Mouse (Mus musculus) mouse trophoblast stem cell (cell line): ENCODE data around the gene Tanc2.

Experiments
- in situ Hi-C, 2 experiments: fragments of 300-500 bp; cut with MseI, MboI; formaldehyde crosslinking; loops; 2 replicates in 1 of 2; 3 replicates in 1 of 2; pipeline ENCODE4 v1.15.1; 2025

The Tanc2 gene

DNA sequence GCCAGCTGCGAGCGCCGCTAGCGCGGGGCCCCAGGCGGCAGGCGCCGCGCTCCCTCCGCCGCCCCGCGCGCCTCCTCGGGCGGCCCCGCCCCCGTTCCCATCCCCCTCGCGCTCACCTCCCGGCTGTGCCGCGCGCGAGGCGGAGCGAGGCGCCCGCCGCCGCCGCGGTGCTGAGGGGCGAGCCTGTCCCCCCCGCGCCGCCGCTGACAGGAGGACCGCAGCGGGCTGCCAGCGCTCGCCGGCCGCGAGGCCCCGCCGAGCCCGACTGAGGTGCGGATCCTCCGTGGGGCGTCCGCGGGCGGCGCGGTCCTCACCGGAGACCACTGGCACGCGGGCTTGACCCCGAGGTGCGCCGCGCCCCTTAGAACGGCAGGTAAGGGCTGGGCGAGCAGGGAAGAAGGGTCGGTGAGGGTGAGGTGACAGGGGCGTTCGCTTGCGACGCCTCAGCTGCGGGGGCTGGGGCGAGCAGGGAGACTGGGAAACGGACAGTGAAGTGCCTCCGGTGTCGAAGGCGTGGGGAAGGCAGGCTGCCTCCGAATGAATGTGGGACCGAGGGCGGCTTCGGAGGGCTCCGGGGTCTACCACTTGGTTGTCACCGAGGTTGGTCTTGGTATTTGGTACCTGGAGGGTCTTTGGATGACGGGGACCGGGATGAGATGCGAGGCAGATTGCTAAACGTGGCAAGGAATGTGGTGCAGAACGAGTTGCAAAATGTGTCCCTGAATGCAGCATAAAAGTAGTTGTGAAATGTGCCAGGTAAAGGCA is at the start of gene Tanc2:
Tanc2 (plus strand) TSS at position 110 of the 765 bp plus-strand sequence.
- in situ Hi-C loops, result loop anchor here (5.0 to 10.0 kb wide), 3 partner anchors 228 to 325 kb away; no protein-coding TSS in a partner anchor

DNA sequence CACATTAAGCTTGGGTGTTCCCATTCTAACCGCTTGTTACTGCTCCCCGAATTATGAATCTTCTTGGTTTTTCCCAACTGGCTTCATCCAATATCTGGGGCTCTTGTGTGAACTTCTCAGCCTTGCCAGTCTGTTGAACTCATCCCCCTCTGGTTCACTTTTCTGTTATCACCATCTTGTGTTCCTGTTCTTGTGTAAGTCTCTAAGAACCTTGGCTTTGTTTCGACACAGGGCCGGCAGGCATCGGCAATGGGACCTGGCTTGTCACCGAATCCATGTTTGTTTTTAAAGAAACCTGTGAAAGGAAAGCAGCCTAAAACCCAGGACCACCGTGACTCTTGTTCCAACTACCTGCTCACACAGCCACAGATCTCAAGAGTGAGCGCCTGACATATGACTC is 49.0 kb upstream of the Tanc2 start:
- in situ Hi-C loops, result no loop called here

DNA sequence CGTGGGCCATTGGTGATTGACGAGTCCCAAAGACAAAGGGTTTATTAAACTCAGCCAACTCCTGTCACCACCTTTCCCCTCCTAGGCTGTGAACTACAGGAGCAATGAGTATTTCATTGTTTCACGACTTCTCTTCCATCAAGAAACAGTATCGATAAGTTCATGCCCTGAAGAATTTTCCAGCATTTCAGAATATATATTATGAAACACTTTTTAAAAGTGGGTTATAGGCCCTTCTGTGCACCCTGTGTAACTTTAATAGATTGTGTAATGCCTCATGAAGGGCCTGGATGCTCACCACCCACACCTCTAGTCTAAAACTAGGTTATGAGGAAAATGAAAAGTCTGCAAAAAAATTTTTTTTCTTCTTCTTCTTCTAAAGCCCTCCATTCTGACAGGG is 48.4 kb upstream of the Tanc2 start:
- in situ Hi-C loops, result no loop called here

DNA sequence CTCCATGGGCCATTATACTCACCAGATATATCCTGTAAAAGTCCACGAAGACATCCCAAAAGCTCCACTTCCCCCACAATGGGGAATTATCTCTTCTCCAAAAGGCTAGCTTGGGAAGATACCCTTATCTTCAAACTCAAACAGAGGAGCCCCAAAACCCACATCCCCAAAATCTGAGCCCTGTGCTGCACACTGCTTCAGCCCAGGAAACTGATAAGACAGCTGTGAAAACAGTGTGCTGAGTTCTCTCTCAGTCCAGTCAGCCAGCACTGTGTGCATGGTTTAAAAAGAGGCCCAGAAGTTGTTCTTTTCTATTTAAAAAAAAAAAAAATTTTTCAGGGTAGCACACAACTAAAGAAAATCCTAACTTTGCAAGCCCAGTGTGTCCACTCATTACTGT is 47.7 kb upstream of the Tanc2 start:
- in situ Hi-C loops, result no loop called here

DNA sequence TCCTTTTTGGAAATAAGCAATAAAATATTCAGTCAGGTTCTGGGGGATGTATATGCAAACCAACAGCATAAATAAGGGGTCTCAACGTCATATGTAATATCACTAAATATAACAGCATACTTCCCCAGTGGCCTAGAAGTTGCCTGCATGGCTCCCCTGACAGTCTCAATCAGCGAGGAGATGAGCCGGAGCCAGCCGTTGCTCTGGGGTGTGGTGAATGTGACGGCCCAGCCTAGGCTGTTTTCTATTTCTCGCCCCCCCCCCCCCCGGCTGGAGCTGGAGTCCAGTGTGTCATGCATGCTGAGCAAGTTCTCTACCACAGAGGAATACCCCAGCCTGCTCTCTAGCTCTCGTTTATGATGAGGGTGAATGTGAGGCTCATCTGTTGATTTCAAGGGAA is 44.0 kb upstream of the Tanc2 start:
- in situ Hi-C loops, result no loop called here

DNA sequence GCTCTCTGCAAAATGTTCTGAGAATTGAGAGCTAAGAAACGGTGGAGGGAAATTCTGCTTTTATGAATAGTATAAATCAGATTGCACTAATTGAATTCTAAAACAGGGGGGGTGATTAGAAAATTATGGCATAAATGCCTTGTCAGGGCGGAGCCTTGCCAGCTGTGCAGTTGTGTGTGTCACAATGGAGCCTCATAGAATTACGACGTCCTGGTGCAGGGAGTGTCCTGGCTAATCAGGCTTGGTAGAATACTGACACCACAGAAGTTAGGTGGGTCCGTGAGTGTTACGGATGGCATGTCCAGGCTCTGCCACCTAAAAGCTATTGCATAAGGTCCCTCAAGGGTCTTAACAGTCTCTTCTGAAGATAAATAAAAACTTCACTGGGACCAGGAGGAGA is 43.4 kb upstream of the Tanc2 start:
- in situ Hi-C loops, result no loop called here

DNA sequence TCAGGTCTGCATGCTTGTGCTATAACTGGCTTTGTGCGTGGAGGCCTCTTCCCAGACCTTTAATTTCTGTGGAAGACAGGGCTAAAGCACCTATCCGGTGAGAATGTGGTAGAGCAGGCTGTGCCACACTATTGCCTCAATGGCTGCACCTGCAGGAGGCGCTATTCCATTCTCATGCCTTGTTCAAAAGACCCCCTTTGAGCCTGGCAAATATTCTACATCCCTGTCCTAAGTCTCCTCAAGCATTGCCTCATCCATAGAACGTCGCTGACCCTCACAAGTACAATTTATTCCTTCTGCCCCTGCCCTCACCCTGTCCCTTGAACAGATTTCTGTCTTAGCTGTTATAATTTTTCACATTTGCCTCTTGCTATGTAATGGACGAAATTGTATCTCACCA is 41.4 kb upstream of the Tanc2 start:
- in situ Hi-C loops, result no loop called here

DNA sequence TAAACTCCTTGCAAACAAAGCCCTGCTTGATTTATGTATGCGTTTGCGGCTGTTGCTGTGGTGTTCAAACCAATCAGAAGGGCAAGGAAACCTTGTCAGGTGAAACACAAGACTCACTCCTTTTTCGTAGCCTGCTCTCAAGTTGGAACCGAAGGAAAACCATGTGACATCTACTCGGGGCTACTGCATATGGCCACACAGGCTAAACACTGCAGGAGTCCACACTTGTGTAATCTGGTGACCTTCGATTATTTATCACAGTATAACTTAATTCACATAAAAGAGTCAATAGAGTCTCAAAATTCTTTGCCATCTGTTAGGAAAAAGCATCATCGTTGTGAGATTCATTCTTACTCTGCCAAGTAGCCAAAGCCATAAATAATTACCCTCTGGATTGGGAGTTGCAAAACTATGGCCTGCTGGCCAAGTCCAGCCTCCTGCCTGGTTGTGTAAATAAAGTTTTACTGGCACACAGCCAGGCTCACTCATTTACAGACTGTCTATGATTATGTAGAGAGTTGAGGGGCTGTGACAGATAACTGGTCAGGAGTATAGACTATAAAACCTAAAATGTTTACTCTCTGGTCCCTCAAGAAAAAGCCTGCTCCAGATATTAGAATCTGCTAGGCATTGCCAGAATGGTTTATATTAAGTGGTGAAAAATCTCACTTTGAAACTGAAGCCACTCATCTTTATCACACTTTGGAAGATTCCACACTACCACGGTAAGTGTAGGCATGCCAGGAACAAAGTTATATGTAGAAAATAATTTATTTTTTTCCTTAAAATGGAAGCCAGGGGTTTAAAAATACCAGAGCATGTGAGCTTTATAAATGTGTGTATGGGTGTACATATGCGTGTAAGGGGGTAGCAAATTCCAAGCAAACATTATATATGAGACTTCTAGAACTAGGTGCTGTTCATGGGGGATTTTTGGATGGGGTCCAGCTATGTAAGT is 40.3 kb upstream of the Tanc2 start:
- in situ Hi-C loops, result no loop called here

DNA sequence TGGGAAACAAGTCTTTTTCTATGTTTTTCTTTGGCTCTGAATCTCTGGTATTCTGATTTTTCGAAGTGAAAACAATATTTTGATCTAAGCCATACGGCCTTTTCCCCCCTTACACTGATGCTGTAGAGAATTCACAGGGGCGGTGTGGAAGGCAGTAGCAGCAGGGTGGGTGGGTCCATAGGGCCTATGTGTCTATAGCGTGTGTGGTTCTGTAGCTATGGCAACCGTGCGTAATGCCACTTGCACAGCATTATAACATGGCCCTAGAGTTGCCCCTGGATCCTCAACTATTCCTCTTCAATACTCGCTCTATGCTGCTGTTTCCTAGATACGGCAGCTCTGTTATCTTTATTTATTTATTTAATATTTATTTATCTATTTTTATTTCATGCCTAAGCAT is 32.5 kb upstream of the Tanc2 start:
- in situ Hi-C loops, result no loop called here

DNA sequence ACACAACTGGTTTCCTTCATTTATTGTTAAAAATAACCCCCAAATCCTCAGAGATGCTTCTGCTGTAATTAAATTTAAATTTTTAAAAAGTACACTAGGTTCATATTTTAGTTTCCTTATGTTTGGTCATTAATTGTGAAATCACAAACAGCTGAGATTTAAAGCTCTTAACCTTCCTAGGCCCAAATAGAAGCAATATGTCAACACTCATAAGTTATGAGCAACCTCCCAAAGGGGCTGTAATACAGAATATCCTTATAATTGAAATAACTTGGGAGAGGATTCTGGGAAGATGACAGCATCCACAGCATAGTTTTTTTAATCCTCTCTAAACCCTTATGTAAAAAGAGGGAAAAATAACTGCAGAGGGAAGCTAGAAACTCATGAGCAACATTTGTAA is 31.7 kb upstream of the Tanc2 start:
- in situ Hi-C loops, result no loop called here

DNA sequence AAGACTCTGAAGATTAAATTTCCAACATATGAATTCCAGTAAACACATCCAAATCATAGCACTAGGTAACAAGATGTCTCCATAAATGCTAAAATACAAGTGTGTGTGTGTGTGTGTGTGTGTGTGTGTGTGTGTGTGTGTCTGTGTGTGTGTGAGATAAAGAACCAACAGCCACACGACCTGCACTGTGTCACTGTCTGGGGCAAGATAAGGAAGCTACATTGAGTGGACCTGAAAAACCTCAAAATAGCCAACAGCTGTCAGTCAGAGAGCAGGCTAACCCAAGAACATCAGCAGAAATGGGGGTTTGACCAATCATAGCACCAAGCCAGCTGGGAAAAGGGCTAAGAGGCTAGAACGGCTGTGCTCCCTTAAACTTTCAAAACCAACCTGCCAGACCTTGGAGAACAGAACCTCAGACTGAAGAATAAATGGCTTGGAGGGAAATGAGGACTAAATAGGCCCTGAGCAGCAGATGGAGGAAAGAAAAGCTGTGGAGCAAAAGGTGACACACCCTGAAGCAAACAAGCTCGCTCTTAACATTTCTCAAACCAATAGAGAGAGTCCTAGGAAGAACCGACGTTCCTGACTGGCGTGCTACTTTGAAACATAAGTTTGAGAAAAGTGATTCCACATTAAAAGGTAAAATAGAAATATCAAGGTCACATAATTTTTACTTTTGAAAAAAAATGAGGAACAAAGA is 30.8 kb upstream of the Tanc2 start:
- in situ Hi-C loops, result no loop called here

DNA sequence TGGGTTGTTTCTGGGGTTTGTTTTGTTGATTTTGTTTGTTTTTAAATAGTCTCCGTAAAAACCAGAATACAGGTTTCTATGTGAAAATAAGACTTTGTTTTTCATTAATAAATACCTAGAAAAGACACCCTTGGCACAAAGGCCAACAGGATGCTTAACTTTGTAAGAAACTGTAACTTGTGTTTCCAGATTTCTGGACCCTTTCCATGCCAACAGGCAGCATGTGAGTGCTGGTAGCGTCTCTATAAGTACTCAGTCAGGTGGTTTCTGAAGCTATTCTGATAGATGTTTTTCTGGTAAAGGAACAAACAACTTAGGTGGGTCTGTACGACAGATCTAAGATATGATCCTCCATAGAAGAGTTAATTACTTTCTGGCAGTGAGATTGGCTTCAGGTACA is 26.2 kb upstream of the Tanc2 start:
- in situ Hi-C loops, result no loop called here

DNA sequence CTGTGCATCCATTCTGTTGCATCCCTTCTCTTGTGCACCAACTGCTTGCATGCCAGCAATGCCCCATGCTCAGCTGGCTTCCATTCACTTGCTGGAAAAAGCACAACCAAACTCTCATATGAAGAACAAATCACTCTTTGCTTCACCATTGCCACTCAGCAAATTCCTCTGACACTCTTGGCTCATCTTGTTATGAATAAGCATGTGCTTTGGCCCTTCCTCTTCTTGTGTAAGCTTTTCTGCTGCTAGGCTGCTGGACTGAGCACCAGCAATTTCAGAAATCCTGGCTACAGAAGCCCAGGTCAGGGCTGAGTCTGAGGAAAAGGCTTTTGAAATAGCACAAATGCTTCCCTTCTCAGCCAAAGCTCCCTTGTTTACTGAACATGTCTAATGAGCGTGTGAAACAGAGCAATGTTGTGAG is 22.6 kb upstream of the Tanc2 start:
- in situ Hi-C loops, result no loop called here

DNA sequence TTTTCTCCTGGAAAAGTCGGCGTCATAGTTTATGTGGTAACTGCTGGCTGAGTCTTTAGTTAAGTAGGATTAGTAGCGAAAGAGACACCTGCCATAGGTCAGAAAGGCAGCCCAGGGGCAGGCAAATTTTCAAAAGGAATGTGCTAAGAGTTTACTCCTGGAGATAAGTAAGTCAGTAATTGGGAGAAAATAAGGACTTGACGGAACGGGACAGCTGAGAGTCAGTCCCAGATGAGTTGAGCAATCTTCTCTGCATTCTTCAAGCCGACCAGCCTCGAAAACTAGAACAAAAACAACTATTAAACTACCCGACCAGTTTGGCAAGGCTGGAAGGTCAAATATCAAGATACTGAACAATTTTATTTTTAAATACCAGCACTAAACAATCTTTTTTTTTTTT is 17.8 kb upstream of the Tanc2 start:
- in situ Hi-C loops, result no loop called here

DNA sequence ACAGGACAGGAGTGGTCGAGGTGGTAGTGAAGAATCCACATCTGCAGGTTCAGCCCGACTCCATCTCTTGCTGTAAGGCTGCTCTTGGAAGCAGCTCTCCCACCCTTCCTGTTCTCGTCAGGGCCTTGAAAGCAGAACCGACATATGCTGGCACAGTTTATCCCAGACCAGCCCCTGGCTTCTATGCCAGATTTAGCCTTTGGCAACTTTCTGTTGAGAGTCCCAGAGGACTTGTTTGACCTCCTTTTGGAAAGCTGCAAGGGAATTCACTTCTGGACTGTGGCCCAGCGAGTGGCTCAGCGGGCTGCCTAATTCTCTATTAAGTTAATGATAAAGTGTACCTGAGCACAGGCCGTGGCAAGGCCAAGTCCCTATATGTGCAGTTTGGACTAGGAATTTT is 15.5 kb upstream of the Tanc2 start:
- in situ Hi-C loops, result no loop called here

DNA sequence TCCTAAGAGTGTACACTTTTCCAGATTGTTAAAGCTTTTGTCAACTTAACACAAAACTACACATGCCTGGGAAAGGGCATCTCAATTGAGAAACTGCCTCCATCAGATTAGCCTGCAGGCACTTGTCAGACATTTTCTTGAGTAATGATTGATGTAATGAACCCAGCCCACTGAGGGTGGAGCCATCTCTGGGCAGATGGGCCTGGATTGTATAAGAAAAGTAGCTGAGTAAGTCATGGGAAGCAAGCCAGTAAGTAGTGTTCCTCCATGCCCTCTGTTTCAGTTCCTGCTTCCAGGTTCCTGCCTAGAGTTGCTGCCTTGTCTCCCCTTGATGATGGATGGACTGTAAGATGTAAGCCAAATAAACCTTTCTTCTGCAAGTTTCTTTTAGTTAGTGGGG is 12.6 kb upstream of the Tanc2 start:
- in situ Hi-C loops, result no loop called here

DNA sequence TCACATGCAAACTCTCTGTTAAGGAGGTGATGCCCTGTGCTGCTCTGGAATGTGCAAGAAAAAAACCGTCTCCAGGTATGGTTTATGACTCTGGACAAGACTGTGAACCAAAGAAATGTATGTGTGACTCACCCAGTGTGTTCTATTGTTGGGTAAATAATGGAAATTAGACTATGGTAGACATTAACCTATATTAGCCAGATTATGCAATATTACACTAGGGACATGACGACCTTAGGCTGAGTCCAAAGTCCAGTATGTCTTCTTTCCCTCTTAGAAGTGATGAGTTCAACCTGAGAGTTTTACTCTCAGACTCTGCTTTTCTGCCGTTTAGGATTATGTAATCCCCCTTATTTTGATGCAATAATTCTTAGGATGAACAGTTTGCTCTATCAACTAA is 7.8 kb upstream of the Tanc2 start:
- in situ Hi-C loops, result no loop called here

DNA sequence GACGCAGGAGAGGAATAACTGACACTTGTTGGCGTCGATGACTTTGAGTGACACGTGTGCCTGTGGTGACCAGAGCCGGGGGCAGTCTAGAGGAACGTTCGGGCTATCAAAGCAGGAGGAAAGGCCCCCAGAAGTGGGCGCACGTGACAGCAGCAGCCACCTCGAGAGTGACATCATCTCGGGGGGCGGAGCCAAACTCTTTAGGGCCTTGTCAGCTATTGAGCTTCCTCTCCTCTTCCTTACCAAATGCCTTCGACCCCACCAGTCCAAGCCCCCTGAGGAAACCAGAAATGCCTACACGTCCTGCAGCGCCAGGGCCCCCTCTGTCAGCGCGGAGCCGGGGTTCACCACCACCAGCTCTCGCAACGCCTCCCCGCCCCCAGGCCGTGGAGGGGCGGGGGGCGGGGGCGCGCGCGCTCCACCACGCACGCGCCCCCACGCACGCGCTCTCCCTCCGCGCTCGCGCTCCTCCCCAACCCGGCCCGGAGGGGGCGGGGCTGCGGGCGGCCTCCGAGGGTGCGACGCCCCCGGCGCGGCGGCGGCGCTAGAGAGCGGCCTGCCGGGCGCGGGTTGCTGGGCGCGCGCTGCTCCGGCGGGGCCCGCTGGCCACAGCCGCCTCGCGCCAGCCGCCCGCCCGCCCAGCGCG is 432 bp upstream of the Tanc2 start:
- in situ Hi-C loops, result no loop called here

DNA sequence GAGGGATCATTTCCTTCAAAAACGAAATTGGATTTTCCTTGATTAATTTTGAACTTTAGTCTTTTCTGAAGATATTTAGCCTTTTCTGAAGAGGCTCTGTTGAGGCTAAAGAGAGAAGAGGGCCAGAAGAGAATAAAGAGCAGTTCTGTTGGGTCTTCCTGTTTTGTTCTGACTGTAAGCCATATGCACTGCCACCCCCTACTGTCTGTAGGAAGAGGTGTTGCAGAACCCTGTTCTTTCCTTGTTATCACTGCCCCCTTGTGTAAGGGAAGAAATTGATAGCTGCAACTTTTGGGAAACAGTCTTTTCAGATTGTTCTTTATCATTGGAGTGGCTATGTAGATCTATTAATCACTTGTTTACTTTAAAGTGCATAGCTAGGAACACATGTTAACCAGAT is 2.1 kb downstream of the Tanc2 start:
- in situ Hi-C loops, result loop anchor here (5.0 to 10.0 kb wide), 3 partner anchors 230 to 323 kb away; no protein-coding TSS in a partner anchor

DNA sequence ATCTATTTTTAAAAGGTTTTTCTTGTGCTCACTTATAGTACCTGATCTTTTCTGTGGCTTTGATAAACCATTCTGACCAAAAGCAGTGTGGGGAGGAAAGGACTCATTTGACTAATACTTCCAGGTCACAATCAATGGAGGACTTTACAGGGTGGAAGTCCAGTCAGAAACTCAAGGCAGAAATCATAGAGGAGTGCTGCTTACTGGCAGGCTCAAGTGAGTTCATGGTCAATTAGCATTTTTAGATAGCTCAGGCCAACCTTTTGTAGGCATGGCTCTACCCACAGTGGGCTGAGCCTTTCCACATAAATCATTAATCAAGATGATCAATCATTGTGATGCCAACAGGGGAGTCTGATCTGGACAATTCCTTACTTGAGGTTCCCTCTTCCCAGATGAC is 12.4 kb downstream of the Tanc2 start:
- in situ Hi-C loops, result no loop called here

DNA sequence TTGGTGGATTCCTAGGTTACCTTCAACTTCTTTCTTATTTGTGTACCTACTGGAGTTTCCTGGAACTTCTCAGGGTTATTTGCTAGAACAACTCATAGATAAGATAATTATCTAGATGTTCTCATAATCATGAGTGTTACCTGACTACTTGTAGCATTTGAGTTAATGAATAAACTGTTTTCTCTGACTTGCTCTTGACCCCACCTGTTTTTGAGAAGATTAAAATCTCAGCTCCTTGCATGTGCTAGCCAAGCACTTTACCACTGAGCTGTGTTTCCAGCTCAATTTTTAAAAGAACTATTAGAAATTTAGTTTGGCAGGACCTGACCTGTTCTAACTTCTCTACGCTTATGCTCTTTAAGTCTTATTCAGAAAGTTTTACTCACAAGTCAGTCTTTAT is 36.4 kb downstream of the Tanc2 start:
- in situ Hi-C loops, result no loop called here

DNA sequence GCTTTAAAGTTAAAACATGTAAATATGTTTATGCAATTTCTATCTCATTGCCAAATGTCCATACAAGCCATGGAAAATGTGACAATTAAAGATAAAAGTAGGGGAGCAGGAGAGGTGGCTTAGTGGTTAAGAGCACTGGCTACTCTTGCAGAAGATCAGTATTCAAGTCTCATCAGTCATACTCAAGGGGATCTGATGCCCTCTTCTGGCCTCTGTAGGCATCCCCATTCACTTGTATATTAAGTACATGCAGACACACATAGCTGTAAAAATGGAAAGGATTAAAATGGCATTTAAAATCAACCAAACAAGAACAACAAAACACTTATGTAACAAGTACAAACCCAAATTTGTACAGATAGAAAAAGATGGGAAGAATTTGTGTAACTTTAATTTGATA is 54.2 kb downstream of the Tanc2 start:
- in situ Hi-C loops, result no loop called here
